Mouse (Mus musculus) kidney, embryonic 15.5 days (tissue): Measurements from ENCODE around the gene 2010111I01Rik. TPM values are rescaled to one million over a fixed set of nuclear protein-coding genes. Genes with fewer than 3 reads are reported as not detected.

Experiments
- ATAC-seq: fragments of 200-750 bp; cut with Nextera tagmentation; replicated peaks from 2 replicates; pipeline ENCODE4 v1.8.0; 2017; ENCODE audit warnings: moderate TSS enrichment; ENCODE audit not compliant: low FRiP score
- H3K27ac ChIP-seq: fragments of 300-500 bp; sonication (generic); 2 replicates; pipeline ENCODE4 v1.5.1; 2015; ENCODE audit warnings: mild to moderate bottlenecking, inconsistent platforms
- H3K27me3 ChIP-seq: fragments of 300-500 bp; sonication (generic); 2 replicates; pipeline ENCODE4 v1.6.1; 2015; ENCODE audit warnings: inconsistent platforms
- H3K36me3 ChIP-seq: fragments of 300-500 bp; sonication (generic); 2 replicates; pipeline ENCODE4 v1.6.1; 2015; ENCODE audit warnings: inconsistent platforms
- H3K4me1 ChIP-seq: fragments of 300-500 bp; sonication (generic); 2 replicates; pipeline ENCODE4 v1.6.1; 2015; ENCODE audit warnings: inconsistent platforms
- H3K4me2 ChIP-seq: fragments of 300-500 bp; sonication (generic); 2 replicates; pipeline ENCODE4 v1.6.1; 2015; ENCODE audit warnings: moderate library complexity, mild to moderate bottlenecking, inconsistent platforms
- H3K4me3 ChIP-seq: fragments of 300-500 bp; sonication (generic); replicated peaks from 2 replicates; pipeline ENCODE4 v1.5.1; 2015; ENCODE audit warnings: mild to moderate bottlenecking, inconsistent platforms
- H3K9ac ChIP-seq: fragments of 300-500 bp; sonication (generic); 2 replicates; pipeline ENCODE4 v1.6.1; 2015; ENCODE audit warnings: mild to moderate bottlenecking, inconsistent platforms
- H3K9me3 ChIP-seq: fragments of 300-500 bp; sonication (generic); replicated peaks from 2 replicates; pipeline ENCODE4 v1.6.1; 2016; ENCODE audit warnings: inconsistent platforms
- WGBS: fragments of 180-500 bp; shearing (Covaris S2); methylation state at CpG from one replicate; pipeline ENCODE4 v1.1.7; 2015; ENCODE audit warnings: mixed read lengths; 5-methylcytosine and 5-hydroxymethylcytosine counted together
- polyA plus RNA-seq: library from polyadenylated mRNA; unstranded; fragments of >200 nt; fragmentation: Nextera tagmentation; extraction: Ambion mirVana; gene quantifications from 2 replicates; pipeline ENCODE4 v1.2.1, GENCODE M21; 2015

Gene 2010111I01Rik
- polyA plus RNA-seq, 1 experiment from 2014 or later: 128 TPM

GRCm38 (mm10) chr13:63235551-63235950 lies 270.9 kb downstream of the 2010111I01Rik start:
- Histone ChIP-seq H3K36me3 (no peaks in the 10 kb centered on the region), H3K4me1 (peaks cover 54% of the 10 kb centered on the region), H3K27me3 (no peaks in the 10 kb centered on the region), H3K27ac (peak overlapping the region; percentile 86), H3K9ac (no peak overlapping the region), H3K9me3 (no peaks in the 10 kb centered on the region), H3K4me3 (no peak overlapping the region), H3K4me2 (no peak overlapping the region)
- ATAC-seq: no peak
- 74% methylated on average over 3 of the region's 3 CpGs for WGBS

GRCm38 (mm10) chr13:63236159-63236893 lies 271.6 kb downstream of the 2010111I01Rik start:
- no peak overlapping the region for H3K4me2 ChIP-seq
- 26% methylated on average over 5 of the region's 5 CpGs for WGBS

GRCm38 (mm10) chr13:63238045-63238444 lies 273.4 kb downstream of the 2010111I01Rik start:
- Histone ChIP-seq H3K27me3 (no peaks in the 10 kb centered on the region), H3K4me2 (no peak overlapping the region), H3K9ac (no peak overlapping the region), H3K9me3 (no peaks in the 10 kb centered on the region), H3K36me3 (no peaks in the 10 kb centered on the region), H3K27ac (peak overlapping the region; percentile 61), H3K4me1 (peaks cover 54% of the 10 kb centered on the region), H3K4me3 (no peak overlapping the region)
- no peak for ATAC-seq
- WGBS: 70% methylated on average over 7 of the region's 7 CpGs

More at GRCm38 (mm10) chr13:63236159-63236893, 271.6 kb downstream of the 2010111I01Rik start:
- Histone ChIP-seq H3K27ac (peak overlapping the region; percentile 86), H3K4me3 (no peak overlapping the region), H3K9me3 (no peaks in the 10 kb centered on the region), H3K4me1 (peaks cover 53% of the 10 kb centered on the region), H3K36me3 (no peaks in the 10 kb centered on the region), H3K27me3 (no peaks in the 10 kb centered on the region), H3K9ac (no peak overlapping the region)
- no peak for ATAC-seq

GRCm38 (mm10) chr13:63239301-63239804 lies 274.7 kb downstream of the 2010111I01Rik start:
- peak overlapping the region; percentile 80 for H3K9ac ChIP-seq
- H3K4me2 ChIP-seq: peak overlapping the region; percentile 74
- H3K9me3 ChIP-seq: no peaks in the 10 kb centered on the region
- 7% methylated on average over 11 of the region's 11 CpGs for WGBS
- peak overlapping the region; percentile 98 for H3K27ac ChIP-seq
- ATAC-seq: peak; percentile 89
- H3K4me1 ChIP-seq: peaks cover 60% of the 10 kb centered on the region
- peak overlapping the region; percentile 85 for H3K4me3 ChIP-seq
- H3K36me3 ChIP-seq: no peaks in the 10 kb centered on the region; the same call in 1 of the 2 replicates
- no peaks in the 10 kb centered on the region for H3K27me3 ChIP-seq

GRCm38 (mm10) chr13:63239877-63240671 lies 275.4 kb downstream of the 2010111I01Rik start:
- Histone ChIP-seq H3K27me3 (no peaks in the 10 kb centered on the region), H3K9me3 (no peaks in the 10 kb centered on the region), H3K9ac (peak overlapping the region; percentile 80), H3K4me1 (peaks cover 66% of the 10 kb centered on the region), H3K4me2 (peak overlapping the region; percentile 74), H3K36me3 (no peaks in the 10 kb centered on the region; the same call in 1 of the 2 replicates), H3K27ac (peak overlapping the region; percentile 98), H3K4me3 (peak overlapping the region; percentile 85)
- under 1% methylated on average over 51 of the region's 51 CpGs for WGBS
- ATAC-seq: peak; percentile 91

- Histone ChIP-seq H3K4me2 (peak overlapping the region; percentile 74), H3K36me3 (peaks cover 7% of the 10 kb centered on the region), H3K4me3 (peak overlapping the region; percentile 85), H3K9me3 (no peaks in the 10 kb centered on the region), H3K27ac (peak overlapping the region; percentile 98), H3K9ac (peak overlapping the region; percentile 80), H3K4me1 (peaks cover 66% of the 10 kb centered on the region), H3K27me3 (no peaks in the 10 kb centered on the region)
- no peak for ATAC-seq
- WGBS: 7% methylated on average over 5 of the region's 5 CpGs
Observed at GRCm38 (mm10) chr13:63240835-63241234, 276.1 kb downstream of the 2010111I01Rik start.

- ATAC-seq: no peak
- Histone ChIP-seq H3K9ac (peak overlapping the region; percentile 80), H3K27me3 (no peaks in the 10 kb centered on the region), H3K4me3 (peak overlapping the region; percentile 85), H3K4me2 (peak overlapping the region; percentile 74), H3K27ac (peak overlapping the region; percentile 54), H3K4me1 (peaks cover 70% of the 10 kb centered on the region), H3K36me3 (peaks cover 9% of the 10 kb centered on the region), H3K9me3 (no peaks in the 10 kb centered on the region)
- 53% methylated on average over 3 of the region's 3 CpGs for WGBS
Observed at GRCm38 (mm10) chr13:63241665-63242064, 277.0 kb downstream of the 2010111I01Rik start.

GRCm38 (mm10) chr13:63242401-63243192 lies 277.9 kb downstream of the 2010111I01Rik start:
- peak overlapping the region; percentile 85 for H3K4me3 ChIP-seq
- WGBS: 38% methylated on average over 10 of the region's 10 CpGs
- H3K4me1 ChIP-seq: peaks cover 79% of the 10 kb centered on the region
- ATAC-seq: no peak
- no peaks in the 10 kb centered on the region for H3K9me3 ChIP-seq
- H3K9ac ChIP-seq: peak overlapping the region; percentile 80
- H3K27ac ChIP-seq: peak overlapping the region; percentile 54
- peak overlapping the region; percentile 74 for H3K4me2 ChIP-seq
- peaks cover 10% of the 10 kb centered on the region for H3K36me3 ChIP-seq
- H3K27me3 ChIP-seq: no peaks in the 10 kb centered on the region

- Histone ChIP-seq H3K36me3 (peaks cover 17% of the 10 kb centered on the region), H3K4me1 (peaks cover 84% of the 10 kb centered on the region), H3K9ac (peak overlapping the region; percentile 11; the same call in 1 of the 2 replicates), H3K4me2 (peak overlapping the region; percentile 45), H3K27ac (peak overlapping the region; percentile 37), H3K9me3 (no peaks in the 10 kb centered on the region), H3K27me3 (no peaks in the 10 kb centered on the region), H3K4me3 (peak overlapping the region; percentile 15)
- no peak for ATAC-seq
- WGBS: 60% methylated on average over 5 of the region's 5 CpGs
Observed at GRCm38 (mm10) chr13:63243586-63243985, 278.9 kb downstream of the 2010111I01Rik start.

- H3K4me1 ChIP-seq: peaks cover 84% of the 10 kb centered on the region
- H3K4me3 ChIP-seq: peak overlapping the region; percentile 15
- ATAC-seq: no peak
- peak overlapping the region; percentile 45 for H3K4me2 ChIP-seq
- H3K36me3 ChIP-seq: peaks cover 17% of the 10 kb centered on the region
- H3K9ac ChIP-seq: 0 out of 2 replicates have a peak overlapping the region, but pooled peaks have one; percentile 21
- WGBS: 78% methylated on average over 3 of the region's 3 CpGs
- 0 out of 2 replicates have a peak overlapping the region, but pooled peaks have one; percentile 18 for H3K27ac ChIP-seq
- no peaks in the 10 kb centered on the region for H3K27me3 ChIP-seq
- no peaks in the 10 kb centered on the region for H3K9me3 ChIP-seq
Observed at GRCm38 (mm10) chr13:63244425-63244824, 279.7 kb downstream of the 2010111I01Rik start.

GRCm38 (mm10) chr13:63245218-63245617 lies 280.5 kb downstream of the 2010111I01Rik start:
- no peaks in the 10 kb centered on the region for H3K27me3 ChIP-seq
- no peak overlapping the region for H3K9ac ChIP-seq
- 0 out of 2 replicates have a peak overlapping the region, but pooled peaks have one; percentile 4 for H3K4me3 ChIP-seq
- H3K27ac ChIP-seq: peak overlapping the region; percentile 64
- peaks cover 17% of the 10 kb centered on the region for H3K36me3 ChIP-seq
- 26% methylated on average over 9 of the region's 9 CpGs for WGBS
- H3K4me1 ChIP-seq: peaks cover 90% of the 10 kb centered on the region
- ATAC-seq: no peak
- H3K9me3 ChIP-seq: no peaks in the 10 kb centered on the region
- H3K4me2 ChIP-seq: peak overlapping the region; percentile 45
